Comparison of ENCODE assay signal across 11 mouse cellular contexts in genomic region chr4:85196201-85196600, GRCm38 (mm10). TPM values are rescaled to one million over a fixed set of nuclear protein-coding genes. Genes with fewer than 3 reads are reported as not detected.
DNase-seq lines count a peak whose midpoint lies in the region; ATAC-seq lines count a peak whose summit lies in the region.
"Had no signal": no experiment of that assay in that cellular context is flagged by ENCODE, and none has a peak within 500 bp of the region (broad histone marks: within the 10 kb centered on the region; RNA-seq: fewer than 3 reads in every experiment).

No protein-coding gene starts in this region.

- intact Hi-C loops in left cerebral cortex, postnatal 10 days (cut with DNase I) = no loop called here

- DNase-seq in heart, adult 18-20 months = peak; percentile 48 to 61
- no peak for DNase-seq in heart, adult 11 months
- peak; percentile 57 for DNase-seq in right cerebral cortex, adult 18-20 months
- DNase-seq in right cerebral cortex, postnatal 25 days = no peak
- DNase-seq in left cerebral cortex, postnatal 10 days (ENCODE audit: extremely low spot score in 1 of 2, low spot score in 2 of 2) = peak; percentile 36 to 69
- DNase-seq in retina, postnatal 1 day = no peak
- DNase-seq: kidney, adult 11 months; thymus, postnatal 4 days had no signal

- ATAC-seq in monocyte, adult 5-6 weeks (replicated peaks; ENCODE audit: insufficient number of reproducible peaks, low FRiP score, low TSS enrichment, poor library complexity, severe bottlenecking) = no peak
- ATAC-seq: CD4-positive, CD25-positive, alpha-beta regulatory T cell, adult 4 months; forebrain, embryonic 16.5 days had no signal

RNA-seq across cellular contexts. Expression of gene Sh3gl2, which starts 8.7 kb away (rescaled TPM):
- 1 to 10 TPM; 6.2 to 8.5 TPM for total RNA-seq in heart, adult 18-20 months (2021)
- total RNA-seq in left cerebral cortex, postnatal 10 days (2021) = 100 to 1,000 TPM; 256 to 261 TPM
- total RNA-seq in monocyte, adult 5-6 weeks (2017) = not detected in 3 replicates

Comparison
In these comparisons a context has a peak if more than half of its experiments do, and no peak if none do; other contexts are left out.
1. DNase-seq: peak in heart, adult 18-20 months (2 of 2), right cerebral cortex, adult 18-20 months (single experiment) and left cerebral cortex, postnatal 10 days (2 of 2); none in heart, adult 11 months (single experiment), right cerebral cortex, postnatal 25 days (single experiment) and retina, postnatal 1 day (single experiment).
2. RNA of gene Sh3gl2, which starts 8.7 kb away (total RNA-seq): 256 to 261 TPM in left cerebral cortex, postnatal 10 days; 6.2 to 8.5 TPM in heart, adult 18-20 months and not detected in monocyte, adult 5-6 weeks; every median in the first group is over 10 times any median in the second.